Mouse (Mus musculus): ENCODE measurements around the gene Mycbp2.

Gene Mycbp2

DNA sequence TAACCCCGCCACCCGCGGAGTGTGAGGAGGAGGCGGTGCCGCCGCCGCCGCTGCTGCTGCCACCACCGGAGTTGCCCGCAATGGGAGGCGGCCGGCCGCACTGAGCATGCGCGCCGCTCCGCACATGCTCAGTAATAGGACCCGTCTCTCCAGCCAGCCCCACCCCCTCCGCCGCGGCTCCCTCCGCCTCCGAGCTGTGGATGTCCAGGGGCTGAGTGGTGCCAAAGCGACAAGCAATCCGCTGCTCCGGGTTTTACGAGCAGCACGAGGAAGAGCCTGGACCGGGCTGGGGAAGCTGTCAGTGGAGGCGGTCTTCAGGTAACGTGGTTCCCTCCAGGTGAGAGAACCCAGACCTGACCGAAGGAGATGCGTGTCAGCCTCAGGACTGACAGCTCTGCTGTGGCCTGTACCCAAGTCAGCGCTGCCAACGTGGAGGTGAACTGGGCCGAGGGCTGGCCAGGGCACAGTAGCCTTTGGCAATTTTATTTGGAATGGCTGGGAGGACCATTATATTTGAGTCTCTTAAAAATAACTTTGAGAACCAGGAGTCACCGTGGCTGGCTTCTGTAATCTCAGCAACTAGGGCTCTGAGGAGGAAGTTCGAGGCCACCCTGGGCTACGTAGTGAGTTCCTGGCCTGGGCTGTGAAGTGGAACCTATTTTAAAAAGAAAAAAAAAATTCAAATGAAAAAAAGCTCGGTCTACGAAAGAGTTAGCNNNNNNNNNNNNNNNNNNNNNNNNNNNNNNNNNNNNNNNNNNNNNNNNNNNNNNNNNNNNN, at the start of gene Mycbp2:
TSS of gene Mycbp2 (minus strand) at position 86 of the 777 bp plus-strand sequence.
- DNase-seq, result peak; percentile 98

DNA sequence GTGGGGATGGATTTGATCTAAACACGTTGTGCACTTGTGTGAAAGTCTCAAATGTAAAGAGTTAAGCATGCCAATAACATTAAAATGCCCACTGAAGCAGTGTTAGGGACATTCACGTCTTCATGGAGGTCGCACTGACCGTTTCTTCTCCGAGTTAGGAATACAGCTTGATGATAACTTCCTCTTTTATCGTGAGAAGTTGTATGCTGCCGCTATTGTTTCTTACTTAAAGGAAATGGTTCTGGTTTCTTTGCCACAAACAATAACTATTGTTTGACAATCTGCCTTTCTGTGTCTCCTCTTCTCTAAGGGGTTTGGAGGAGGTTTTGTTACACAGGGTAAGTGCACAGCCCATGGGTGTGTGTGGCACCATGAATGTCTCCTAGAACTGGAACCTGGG, 45.8 kb upstream of the Mycbp2 start:
- DNase-seq, result no peak

DNA sequence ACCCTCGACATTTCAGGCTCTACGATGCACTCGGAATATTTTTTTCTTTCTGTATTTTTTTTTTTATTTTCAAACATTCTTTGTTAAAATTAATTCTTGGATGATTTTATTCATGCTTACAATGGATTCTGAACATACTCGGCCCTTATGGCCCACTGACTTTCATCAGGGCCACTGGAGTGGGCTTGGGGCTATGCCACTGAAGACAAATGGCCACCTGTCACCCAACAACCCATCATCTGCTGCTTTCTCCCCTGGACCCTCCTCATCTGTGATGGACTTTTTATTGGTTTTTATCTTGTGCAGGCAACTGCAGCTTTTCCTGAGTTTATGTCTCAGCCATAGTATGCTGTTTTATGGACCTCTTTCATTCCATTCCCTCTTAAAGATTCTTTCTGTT, 40.8 kb upstream of the Mycbp2 start:
- DNase-seq, result no peak

DNA sequence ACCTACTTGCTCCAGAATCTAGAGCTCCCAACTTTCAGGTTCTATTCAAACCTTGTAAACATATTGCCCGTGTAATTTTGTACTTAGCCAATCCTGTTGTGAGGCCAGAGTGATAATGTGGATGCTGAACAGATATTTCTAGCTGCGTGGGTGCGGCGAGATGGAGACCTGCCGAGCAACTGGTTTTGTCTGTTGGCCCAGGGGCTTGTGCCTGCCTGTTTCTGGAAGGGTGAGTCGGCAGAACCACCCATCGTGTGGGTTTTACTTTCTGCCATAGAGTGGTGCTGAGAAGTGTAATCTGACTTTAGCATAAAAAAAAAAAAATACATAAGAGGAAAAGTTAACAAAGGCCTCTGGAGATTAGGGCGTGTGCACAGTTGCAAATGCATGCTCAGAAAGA, 40.3 kb upstream of the Mycbp2 start:
- no peak for DNase-seq

DNA sequence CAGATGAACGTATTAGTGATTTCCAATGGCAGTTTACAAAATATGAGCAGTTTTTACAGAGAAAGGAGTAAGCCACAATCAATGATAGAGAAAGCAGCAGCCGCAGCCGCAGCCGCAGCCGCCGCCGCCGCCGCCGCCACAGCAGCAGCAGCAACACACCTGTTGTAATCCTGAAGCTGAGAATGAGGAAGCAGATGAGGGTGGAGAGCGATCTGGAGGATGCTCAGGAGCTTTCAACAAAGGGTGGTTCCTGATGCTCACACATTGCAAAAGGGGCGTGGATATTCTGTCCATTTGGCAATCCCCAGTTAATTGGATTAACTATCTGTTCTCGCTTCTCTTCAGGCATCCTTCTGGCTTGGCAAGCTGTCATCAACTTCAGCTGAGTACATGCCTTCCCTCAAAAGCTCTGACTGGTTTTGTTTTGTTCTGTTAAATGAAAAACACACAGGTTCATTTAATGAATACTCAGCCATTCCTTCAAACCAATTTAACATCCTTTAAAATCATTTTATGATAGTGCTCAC, 38.5 kb upstream of the Mycbp2 start:
- no peak for DNase-seq

DNA sequence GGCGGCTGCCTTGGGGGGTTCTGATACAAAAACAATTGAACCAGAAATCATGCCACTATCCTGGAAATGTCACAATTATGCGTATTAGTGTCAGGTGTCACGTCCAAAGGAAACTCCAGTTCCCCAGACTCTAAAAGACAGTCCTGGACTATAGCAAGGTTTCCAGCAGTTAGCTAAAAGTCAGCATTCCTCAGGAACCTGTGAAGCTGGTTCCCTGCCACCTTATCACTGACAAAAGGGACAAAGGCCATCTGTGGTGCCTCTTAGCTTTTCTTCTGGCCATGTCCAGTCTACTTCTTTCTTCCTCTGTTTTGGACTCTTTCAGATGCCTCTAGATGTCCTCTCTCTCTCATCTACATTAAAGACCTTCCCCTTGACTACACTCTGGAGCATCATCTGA, 32.1 kb upstream of the Mycbp2 start:
- DNase-seq, result no peak

DNA sequence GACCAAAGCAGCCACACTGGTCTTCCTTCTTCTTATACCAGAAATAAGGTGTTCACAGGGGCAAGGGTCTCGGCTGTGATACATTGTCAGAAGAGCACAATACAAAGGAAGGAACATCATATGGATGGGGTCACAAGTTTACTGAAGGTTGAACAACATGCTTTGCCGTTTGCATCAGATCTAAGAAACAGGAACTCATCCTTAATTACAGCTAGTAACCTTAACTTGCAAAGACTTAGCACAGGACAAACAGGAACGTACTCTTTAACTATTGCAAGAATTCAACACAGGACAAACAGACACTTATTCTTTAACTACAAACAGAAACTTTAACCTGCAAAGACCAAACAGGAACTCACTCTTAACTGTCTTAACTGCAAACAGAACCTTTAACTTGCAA, 30.2 kb upstream of the Mycbp2 start:
- DNase-seq, result no peak

DNA sequence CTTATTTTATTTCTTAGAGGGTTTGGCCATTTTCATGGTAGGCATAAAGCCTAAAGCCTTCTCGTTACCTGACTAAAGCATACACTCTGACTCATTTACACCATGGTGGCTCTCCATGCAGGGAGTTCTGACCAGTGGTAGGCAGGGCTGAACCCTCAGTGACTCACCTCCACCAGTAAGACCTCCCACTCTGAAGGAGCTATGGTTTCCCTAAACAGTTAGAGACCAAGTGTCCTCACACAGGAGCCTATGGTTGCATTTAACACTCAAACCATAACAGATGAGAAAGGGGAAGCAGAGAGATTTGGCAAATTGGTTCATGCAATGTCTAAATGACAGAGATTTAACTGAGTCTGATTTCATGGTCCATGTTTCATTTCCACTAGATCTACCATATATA, 28.9 kb upstream of the Mycbp2 start:
- no peak for DNase-seq

DNA sequence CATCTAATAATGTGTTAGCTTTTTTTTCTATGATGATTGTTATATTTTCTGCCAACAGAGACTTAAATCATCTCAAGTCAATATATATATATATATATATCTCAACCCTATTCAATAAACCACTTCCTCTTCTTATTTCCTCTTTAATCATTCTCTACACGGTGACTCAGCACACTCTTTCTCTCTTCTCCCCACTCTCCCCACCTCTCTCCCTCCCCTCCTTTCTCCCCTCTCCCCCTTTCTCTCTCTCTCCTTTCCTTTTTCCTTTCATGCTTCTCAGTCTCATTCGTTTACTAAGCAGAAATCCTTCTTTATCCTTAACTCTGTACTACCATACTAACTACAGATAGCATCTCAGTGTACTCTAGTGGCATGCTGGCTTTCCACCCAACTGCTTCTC, 16.6 kb upstream of the Mycbp2 start:
- DNase-seq, result no peak

DNA sequence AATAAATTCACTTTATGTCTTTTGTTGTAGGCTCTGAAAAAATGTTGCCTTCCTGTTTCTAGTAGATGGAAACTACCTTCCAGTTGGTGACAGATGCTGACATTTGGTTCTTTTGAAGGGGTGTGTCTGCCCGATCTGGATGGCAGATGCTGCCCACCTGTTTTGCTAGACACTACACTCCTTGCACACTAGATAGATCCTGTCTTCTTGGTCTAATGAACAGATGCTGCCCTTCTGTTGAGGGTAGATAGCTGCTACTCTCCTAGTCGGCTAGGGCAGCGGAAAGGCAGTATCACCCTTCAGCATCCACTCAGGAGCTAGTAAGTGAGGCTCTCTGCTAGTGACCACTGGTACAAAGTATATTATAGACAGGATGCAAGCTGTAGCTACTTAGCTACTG, 9.5 kb upstream of the Mycbp2 start:
- no peak for DNase-seq

DNA sequence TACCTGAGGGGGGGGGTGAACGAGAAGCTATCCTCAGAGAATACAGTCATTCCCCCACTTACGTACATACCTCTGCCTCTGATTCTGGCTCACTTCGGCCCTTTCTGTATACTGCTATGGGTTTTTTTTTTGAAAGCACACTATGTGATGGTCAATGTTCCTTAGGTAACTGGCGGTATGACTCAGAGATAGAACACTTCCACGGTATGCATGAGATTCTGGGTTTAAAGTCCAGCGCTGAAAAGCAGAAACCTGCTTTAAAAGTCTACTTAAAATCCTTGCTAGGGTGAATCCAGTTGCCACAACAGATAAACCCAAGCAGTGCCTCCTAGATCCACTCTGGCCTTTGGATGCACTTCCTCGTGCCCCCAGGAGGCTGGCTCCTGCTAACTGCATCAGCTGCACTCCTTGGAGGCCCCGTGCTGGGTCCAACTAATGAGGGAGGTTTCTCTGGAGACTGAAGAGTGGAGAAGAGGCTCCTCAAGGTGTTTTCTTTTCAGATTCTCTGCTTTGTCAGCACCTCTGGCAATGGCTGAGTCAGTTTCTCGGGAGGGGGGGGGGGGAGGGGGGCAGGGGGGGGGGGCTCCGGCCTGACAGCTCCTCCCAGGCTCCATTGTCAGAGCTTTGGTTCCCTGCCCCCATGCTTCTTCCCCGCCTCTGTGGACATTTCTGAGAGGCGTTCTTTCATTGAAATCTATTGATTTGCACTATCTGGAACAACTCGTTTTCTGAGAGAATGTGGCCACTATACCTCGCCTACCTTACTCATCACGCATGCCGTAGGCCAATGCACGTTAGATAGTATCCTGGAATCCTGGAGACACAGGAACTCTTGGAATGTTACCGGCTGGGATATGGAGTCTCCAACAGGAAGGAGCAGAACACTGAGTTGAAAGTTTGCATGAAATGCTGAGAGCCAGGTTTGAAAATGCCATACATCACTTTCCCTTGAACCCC, 8.1 kb upstream of the Mycbp2 start:
- DNase-seq, result no peak

DNA sequence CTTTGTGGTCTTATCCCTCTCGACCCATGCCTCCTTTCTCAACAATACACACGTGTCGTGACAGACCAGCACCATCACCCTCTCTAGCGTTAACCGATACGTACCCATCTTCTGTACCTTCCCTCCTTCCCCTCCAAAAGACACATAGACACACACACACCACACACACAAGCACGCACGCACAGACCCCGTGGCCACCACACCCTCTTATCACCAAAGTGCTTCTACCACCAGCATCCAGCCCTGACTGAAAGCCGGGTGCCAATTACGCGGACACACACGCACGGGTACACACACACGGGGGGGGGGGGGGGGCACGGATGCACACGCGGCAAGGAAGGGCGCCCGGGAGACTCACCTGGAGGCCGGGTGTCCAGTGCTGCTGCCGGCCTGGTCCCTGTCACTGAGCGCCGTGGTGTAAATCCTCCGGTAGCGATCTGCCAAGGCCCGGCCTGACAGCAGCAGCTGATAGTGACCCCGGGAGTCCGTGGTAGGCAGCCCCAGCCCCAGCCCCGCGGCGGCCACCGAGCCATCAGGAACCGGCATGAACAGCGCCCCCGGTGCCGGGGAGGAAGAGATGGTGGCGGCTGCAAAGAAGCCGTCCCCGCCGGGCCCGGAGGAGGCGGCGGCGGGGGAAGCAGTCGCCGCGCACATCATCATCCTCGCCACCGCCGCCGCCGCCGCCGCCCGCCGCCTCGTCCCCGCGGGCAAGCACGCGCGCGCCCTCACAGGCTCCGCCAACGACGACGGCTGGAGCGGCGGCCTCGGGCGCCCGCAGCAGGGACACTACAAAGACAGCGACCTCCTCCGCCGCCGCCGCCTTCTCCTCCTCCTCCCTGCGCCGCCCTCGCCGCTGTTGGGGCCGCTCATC, 521 bp downstream of the Mycbp2 start:
- peak; percentile 83 for DNase-seq

DNA sequence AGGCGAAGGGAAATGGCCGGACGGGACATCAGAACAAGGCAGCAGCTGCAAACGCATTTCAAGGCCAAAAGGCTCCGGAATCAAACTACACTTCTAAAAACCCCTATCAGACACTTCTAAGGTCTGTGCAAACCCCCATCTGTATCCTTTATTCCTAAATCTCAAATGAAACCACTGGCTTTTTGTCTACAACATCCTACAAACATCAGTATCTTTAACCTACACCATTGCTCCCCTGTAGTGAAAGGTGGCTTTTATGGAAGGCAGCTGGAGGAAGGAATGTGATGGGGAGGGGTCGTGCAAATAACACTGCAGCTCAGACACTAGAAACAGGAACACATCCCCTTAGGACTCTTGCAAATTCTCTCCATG, 1.1 kb downstream of the Mycbp2 start:
- DNase-seq, result no peak

DNA sequence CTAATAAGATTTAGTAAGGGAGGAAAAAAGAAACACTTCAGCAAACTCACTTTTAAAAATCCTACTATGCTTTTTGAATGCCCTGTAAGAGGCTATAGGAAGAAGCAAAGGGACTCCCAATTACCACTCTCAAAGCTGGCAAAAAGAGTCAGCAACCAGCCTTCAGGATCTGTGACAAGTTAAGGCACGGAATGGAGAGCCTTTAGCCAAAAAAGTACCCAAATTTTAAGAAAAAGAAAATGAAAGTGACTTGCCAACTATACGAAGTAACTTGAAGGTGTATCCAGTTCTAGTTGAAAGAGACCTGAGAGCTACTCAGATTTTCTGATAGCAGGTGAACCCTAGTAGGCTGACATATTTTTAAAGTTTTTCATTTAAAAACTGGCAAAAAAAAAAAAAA, 1.6 kb downstream of the Mycbp2 start:
- DNase-seq, result no peak

DNA sequence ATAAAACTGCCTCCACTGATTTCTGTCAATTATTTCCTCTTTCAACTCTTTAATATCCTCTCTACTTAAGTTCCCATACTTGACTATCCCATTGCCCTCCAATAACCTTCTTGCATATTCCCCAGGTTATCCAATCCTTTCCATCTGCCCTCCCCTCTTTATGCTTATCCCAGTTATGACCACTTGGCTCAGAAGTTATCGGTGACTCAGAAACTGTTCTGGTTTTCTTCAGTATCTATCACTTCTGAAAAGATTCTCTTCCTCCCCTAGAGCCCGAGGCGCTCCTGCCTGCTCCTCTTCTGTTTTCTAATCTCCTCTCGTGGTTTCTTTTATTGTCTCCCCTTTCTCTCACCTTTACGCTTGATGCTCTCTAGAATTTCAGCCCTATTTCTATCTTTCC, 2.8 kb downstream of the Mycbp2 start:
- DNase-seq, result no peak

DNA sequence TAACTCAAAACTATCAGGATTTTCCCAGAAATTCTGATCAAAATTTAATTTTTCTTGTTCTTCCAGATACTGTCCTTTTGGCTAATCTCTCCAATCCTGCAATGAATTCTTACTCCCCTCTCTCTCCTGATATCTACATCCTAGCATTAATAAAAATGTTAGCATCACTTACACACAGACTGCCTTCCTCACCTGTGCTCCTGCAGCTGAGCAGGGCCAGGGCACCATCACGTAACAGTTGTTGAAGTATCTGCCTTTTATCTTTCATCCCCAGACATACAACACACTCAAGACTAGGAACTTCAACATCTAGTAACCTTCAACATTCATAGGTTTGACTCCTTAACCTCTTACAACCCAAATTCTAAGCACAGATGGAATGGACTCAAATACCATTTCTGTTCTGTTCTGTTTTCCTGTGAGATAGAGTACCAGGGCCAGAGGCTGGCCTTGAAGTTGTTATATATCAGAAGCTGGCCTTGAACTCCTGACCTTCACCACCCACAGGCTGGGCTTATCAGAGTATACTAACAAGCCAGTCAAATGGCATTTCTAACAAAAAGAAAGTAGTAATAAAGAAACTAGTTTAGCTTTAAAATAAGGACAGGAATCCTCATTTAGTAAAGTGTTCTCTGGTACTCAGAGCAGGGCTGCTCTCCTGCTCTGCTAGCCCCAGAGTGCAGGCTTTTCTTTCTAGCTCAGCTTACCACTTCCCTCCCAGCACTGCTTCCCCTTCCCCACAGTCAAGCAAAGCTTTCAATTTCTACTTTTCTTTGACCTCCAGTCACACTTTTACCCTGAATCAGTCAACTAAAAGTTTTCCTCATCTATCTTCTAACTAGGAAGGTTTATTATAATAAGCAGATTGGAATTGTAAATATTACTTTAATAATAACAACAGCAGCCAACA, 5.0 kb downstream of the Mycbp2 start:
- peak; percentile 14 for DNase-seq

DNA sequence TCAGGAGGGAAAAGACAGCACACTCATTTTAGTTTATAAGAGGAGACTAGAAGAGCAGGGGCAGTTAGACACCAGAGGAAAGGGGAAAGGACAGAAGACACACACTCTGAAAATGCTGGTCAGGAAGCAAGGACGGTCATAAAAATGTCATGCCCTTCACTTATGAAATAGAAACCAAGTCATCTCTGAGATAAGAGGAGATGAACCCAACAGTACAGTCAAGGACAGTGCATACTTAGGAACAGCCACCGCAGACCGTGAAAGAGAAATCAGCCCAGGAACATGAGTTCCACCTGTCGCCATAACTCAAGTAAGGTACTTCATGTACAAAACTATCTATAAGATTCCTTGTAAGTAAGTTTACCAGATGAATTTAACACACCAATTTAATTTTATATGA, 33.7 kb downstream of the Mycbp2 start:
- DNase-seq, result no peak

DNA sequence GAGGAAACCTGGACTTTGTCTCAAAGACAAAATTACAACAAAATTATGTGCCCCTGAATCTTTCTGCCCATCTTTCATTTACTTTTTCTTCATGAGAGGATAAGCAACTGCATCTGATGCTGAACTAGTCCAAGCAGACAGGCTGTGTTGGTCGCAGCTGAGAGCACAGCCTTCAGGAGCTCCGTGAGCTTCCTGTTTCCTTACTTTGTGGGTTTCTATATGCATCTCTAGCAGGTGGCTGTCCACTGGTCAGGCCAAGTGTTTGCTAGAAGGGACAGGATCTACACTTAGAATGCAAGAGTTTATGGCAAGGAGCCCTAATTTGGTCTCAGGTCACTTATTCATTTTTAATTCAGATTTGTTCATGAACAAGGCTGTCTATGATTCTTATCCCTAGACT, 50.4 kb downstream of the Mycbp2 start:
- DNase-seq, result no peak

DNA sequence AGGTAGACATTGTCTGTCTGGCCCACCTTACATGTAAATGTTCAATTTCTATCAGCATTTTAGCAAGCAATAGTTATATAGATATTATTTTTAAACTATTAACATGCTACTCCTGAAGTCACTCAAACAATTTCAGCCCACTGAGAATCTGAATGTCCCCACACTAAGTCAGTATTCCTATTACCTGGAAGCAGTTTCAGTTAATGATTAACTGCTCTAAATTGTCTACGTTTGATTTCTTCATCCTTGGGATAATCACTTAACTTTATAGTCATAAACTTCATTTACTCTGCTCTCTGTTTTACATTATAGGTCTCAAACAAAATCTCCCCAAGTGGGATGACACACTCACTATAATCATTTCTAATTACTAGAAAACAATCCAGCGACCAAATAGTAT, 60.0 kb downstream of the Mycbp2 start:
- no peak for DNase-seq

DNA sequence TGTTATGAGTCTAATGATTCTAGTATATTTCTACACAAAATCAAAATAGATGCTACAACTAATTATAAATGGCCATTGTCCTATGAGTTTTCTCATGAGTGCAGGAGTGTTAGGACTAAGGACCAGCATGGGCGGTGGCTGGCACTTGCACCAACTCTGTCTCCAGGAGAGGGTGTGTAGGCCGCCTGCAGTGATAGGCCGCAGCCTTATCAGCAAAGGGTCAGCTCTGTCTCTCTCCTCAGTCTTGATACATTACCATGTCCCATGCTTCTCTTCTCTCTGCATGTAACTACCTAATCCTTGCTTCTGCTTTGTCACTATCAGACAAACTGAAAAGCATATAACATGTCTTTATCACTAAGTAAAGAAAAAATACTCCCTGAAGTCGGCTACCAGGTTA, 69.9 kb downstream of the Mycbp2 start:
- no peak for DNase-seq

DNA sequence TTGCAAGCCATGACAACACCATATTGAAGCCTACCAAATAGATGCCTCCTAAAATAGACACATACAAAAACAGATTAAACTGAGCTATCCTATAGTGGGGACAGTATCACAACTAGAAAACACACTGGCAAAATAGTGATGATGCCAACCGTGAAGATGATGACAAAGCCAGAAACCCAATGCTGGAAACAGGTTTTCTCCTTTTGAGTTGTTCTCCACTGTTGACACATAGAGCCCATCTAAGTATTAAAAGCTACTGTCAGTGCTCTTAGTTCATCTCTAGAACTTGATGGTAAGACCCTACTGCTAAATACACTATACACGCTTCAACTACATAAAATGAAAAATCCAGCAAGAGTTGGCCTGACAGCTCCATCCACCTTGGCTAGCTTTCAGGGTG, 86.2 kb downstream of the Mycbp2 start:
- no peak for DNase-seq

DNA sequence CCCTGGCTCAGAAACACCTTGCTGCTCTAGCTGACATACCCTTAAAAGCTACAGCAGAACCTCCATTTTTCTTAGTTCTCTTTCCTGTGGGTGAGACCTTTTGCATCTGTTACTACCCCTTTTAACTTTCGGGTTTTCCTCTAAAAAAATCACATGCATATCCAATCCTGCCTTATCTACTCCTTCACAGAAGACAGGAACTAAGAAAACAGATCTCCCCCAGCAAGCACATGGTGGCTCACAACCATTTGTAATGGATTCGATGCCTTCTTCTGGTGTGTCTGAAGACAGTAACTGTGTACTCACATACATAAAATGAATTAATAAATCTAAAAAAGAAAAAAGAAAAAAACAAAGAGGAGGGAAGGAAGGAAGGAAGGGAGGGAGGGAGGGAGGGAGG, 87.9 kb downstream of the Mycbp2 start:
- DNase-seq, result no peak

Measured in thymus, postnatal 4 days (tissue).